Mouse (Mus musculus): ENCODE data around the gene Zfp583. TPM values are rescaled to one million over a fixed set of nuclear protein-coding genes. Genes with fewer than 3 reads are reported as not detected.
"Not testable (repeated sequence)": the region's sequence is repeated elsewhere in the genome, so short reads cannot be mapped to it uniquely, and the experiment has no call there.

The Zfp583 gene
- 0.36 and 0.45 TPM in 2 replicates for polyA plus RNA-seq (2012; rRNA removed)

DNA sequence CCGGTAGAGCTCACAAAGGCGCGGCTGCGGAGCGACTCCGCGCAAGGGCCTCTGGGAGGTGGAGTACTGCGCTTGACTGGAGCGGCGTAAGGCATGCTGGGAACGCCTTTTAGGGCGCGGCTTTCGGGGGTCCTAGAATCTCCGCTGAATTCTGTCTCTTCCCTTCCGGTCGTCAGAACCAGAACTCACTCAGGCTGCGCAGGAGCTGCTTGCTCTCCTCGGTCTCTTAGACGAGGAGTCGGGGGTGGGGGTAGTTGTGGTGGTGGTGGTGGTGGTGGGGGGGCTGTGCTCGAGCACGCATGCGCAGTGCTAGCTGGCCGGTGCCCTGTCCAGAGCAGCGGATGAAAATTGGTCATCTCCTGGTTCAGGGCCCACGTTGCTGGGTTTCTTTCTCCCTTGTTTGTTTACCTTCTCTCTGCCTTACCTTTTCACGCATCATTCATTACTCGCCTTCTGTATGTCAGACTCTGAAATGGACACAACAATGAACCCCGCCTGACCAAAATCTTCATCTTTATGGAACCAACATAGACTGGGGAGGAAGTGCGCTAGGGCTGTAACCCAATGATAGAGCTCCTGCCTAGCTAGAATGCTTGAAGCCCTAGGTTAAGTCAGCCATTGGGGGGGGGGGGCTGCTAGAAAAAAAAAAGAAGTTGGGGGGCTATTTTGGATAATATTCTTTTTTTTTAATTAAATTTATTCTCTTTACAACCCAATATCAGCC, at the start of gene Zfp583:
Gene Zfp583, minus strand, starts transcription at position 53 of the 724 bp plus-strand sequence.
- Histone ChIP-seq H3K36me3 (ENCODE audit: control insufficient read depth, insufficient read depth, low read length) (no peaks in the 10 kb centered on the region), H3K27ac (ENCODE audit: insufficient read depth, low read depth, low read length) (no peak within 1 kb of the TSS), H3K27me3 (replicated peaks; ENCODE audit: control insufficient read depth, insufficient read depth, low read length) (no peaks in the 10 kb centered on the region), H3K4me1 (ENCODE audit: control insufficient read depth, insufficient read depth, low read length) (no peaks in the 10 kb centered on the region), H3K4me3 (ENCODE audit: insufficient read depth, low read depth, low read length) (peak within 1 kb of the TSS; percentile 66)
- TF ChIP-seq POLR2A (IDR thresholded peaks at IDR 0.05; ENCODE audit: low read depth, low read length) (no peak), CTCF (conservative IDR thresholded peaks at IDR 0.05; ENCODE audit: insufficient read depth, insufficient read length, low read depth, low read length) (no peak)
- DNase-seq: peak; percentile 85
- 6% methylated on average over 31 of the region's 31 CpGs for WGBS

DNA sequence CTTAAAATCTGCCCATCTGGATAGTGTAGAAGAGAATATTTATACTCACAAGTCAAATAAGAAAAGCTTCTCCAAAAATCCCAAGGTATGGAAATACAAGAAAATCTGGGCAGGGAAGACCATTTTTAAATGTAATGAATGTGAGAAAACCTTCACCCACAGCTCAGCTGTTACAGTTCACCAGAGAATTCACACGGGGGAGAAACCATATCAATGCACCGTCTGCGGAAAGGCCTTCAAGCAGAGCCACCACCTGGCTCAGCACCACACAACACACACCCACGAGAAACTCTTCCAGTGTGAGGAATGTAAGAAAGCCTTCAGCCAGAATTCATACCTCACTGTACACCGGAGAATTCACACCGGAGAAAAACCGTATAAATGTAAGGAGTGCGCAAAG, 47.4 kb upstream of the Zfp583 start:
- DNase-seq: no peak
- Histone ChIP-seq H3K27me3 (replicated peaks; ENCODE audit: control insufficient read depth, insufficient read depth, low read length) (no peaks in the 10 kb centered on the region), H3K4me3 (ENCODE audit: insufficient read depth, low read depth, low read length) (no peak overlapping the region), H3K4me1 (ENCODE audit: control insufficient read depth, insufficient read depth, low read length) (peaks cover under 1% of the 10 kb centered on the region), H3K36me3 (ENCODE audit: control insufficient read depth, insufficient read depth, low read length) (no peaks in the 10 kb centered on the region), H3K27ac (ENCODE audit: insufficient read depth, low read depth, low read length) (no peak overlapping the region)
- WGBS: 80% methylated on average over 8 of the region's 8 CpGs
- TF ChIP-seq POLR2A (IDR thresholded peaks at IDR 0.05; ENCODE audit: low read depth, low read length) (no peak), CTCF (conservative IDR thresholded peaks at IDR 0.05; ENCODE audit: insufficient read depth, insufficient read length, low read depth, low read length) (no peak)

DNA sequence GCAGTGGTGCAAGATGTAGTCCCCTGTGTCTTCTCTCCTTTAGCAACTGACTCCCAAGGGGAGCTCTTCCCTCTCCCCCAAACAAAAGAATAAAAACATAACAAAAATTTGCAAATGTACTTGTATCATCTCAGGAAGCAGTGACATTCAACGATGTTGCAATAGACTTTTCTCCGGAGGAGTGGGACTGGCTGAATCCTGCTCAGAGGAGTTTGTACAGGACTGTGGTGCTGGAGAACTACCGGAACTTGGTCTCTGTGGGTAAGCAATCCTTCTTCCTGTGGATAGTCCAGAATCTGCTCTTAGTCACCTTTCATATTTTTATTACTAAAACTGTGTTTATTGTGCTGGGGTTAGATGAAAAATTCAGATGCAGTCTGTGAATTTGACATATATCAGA, 41.9 kb upstream of the Zfp583 start:
- no peak overlapping the region for H3K4me3 ChIP-seq (ENCODE audit: insufficient read depth, low read depth, low read length)
- 80% methylated on average over 3 of the region's 3 CpGs for WGBS
- no peak overlapping the region for H3K27ac ChIP-seq (ENCODE audit: insufficient read depth, low read depth, low read length)
- no peak for DNase-seq
- no peaks in the 10 kb centered on the region; the same call in 1 of the 2 replicates for H3K36me3 ChIP-seq (ENCODE audit: control insufficient read depth, insufficient read depth, low read length)
- no peaks in the 10 kb centered on the region for H3K27me3 ChIP-seq (replicated peaks; ENCODE audit: control insufficient read depth, insufficient read depth, low read length)
- H3K4me1 ChIP-seq (ENCODE audit: control insufficient read depth, insufficient read depth, low read length): no peaks in the 10 kb centered on the region
- TF ChIP-seq POLR2A (IDR thresholded peaks at IDR 0.05; ENCODE audit: low read depth, low read length) (no peak), CTCF (conservative IDR thresholded peaks at IDR 0.05; ENCODE audit: insufficient read depth, insufficient read length, low read depth, low read length) (no peak)

DNA sequence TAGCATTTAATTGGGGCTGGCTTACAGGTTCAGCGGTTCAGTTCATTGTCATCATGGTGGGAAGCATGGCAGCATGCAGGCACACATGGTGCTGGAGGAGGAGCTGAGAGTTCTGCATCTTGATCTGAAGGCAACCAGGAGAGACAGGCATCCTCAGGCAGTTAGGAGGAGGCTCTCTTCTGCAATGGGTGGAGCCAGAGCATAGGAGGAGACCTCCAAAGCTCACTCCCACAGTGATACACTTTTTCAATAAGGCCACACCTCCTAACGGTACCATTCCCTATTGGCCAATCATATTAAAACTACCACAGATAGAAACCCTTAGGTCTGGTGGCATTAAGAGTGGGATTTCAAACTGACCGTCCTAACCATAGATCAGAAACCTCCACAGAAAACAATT, 38.4 kb upstream of the Zfp583 start:
- TF ChIP-seq CTCF (conservative IDR thresholded peaks at IDR 0.05; ENCODE audit: insufficient read depth, insufficient read length, low read depth, low read length): no peak
- Histone ChIP-seq H3K27me3 (replicated peaks; ENCODE audit: control insufficient read depth, insufficient read depth, low read length) (no peaks in the 10 kb centered on the region), H3K4me1 (ENCODE audit: control insufficient read depth, insufficient read depth, low read length) (no peaks in the 10 kb centered on the region), H3K4me3 (ENCODE audit: insufficient read depth, low read depth, low read length) (no peak overlapping the region), H3K27ac (ENCODE audit: insufficient read depth, low read depth, low read length) (no peak overlapping the region), H3K36me3 (ENCODE audit: control insufficient read depth, insufficient read depth, low read length) (no peaks in the 10 kb centered on the region; the same call in 1 of the 2 replicates)
- WGBS: 89% methylated on average over 3 of the region's 3 CpGs
- no peak for DNase-seq

DNA sequence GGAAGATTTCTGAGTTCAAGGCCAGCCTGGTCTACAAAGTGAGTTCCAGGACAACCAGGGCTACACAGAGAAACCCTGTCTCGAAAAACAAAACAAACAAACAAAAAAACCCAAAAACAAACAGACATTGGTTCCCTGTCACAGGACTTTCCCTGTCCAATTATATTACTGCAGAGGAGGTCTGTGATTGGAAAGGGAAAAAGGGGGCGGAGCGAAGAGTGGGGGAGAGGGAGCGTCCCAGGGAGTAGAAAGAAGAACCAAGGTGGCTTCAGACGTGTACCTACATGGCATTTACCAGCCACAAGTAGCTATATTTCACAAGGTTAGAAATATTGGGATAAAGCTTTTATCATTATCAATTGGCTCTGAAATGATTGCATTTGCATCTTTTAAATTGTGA, 37.1 kb upstream of the Zfp583 start:
- not testable (repeated sequence) for H3K27ac ChIP-seq (ENCODE audit: insufficient read depth, low read depth, low read length); H3K27me3 ChIP-seq (replicated peaks; ENCODE audit: control insufficient read depth, insufficient read depth, low read length); DNase-seq; H3K4me3 ChIP-seq (ENCODE audit: insufficient read depth, low read depth, low read length); H3K36me3 ChIP-seq (ENCODE audit: control insufficient read depth, insufficient read depth, low read length); H3K4me1 ChIP-seq (ENCODE audit: control insufficient read depth, insufficient read depth, low read length)
- WGBS: 84% methylated on average over 5 of the region's 5 CpGs

DNA sequence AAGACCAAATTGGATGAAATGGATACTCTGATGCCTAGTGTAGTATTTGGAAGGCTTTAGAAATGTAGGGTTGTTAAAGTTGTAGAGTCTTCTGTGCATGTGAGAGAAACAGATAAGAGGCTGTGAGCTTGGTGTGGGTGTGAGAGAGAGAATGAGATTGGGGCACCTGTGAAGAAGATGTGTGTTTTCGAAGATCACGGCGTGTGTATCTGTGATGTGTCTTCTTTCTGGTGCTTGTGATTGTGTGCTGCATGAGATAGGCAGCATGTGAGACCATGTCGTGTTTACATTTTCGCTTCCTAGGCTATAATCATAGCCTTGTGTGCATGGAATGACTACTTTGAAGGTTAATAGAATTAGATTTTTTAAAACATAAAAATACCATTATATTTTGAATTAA, 36.1 kb upstream of the Zfp583 start:
- no peak for TF ChIP-seq CTCF (conservative IDR thresholded peaks at IDR 0.05; ENCODE audit: insufficient read depth, insufficient read length, low read depth, low read length)
- no peak for TF ChIP-seq POLR2A (IDR thresholded peaks at IDR 0.05; ENCODE audit: low read depth, low read length)
- no peak overlapping the region for H3K4me3 ChIP-seq (ENCODE audit: insufficient read depth, low read depth, low read length)
- no peaks in the 10 kb centered on the region; the same call in 1 of the 2 replicates for H3K36me3 ChIP-seq (ENCODE audit: control insufficient read depth, insufficient read depth, low read length)
- H3K27me3 ChIP-seq (replicated peaks; ENCODE audit: control insufficient read depth, insufficient read depth, low read length): no peaks in the 10 kb centered on the region
- no peak overlapping the region for H3K27ac ChIP-seq (ENCODE audit: insufficient read depth, low read depth, low read length)
- DNase-seq: no peak
- 94% methylated on average over 5 of the region's 5 CpGs for WGBS
- peaks cover 6% of the 10 kb centered on the region for H3K4me1 ChIP-seq (ENCODE audit: control insufficient read depth, insufficient read depth, low read length)

DNA sequence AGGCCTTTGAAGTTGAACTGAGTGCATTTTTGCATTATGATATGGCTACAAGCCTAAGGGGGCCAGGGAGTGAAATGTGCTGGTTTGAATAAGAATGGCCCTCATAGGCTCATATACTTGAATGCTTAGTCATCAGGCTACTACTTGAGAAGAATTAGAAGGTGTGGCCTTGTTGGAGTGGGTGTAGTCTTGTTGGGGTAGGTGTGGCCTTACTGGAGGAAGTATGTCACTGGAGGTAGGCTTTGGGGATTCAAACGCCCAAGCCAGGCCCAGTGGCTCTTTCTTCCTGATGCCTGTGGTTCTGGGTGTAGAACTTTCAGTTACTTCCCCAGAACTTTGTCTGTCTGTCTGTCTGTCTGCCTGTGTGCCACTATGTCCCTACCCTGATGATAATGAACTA, 33.7 kb upstream of the Zfp583 start:
- H3K36me3 ChIP-seq (ENCODE audit: control insufficient read depth, insufficient read depth, low read length): no peaks in the 10 kb centered on the region
- 74% methylated on average over 1 of the region's 1 CpGs for WGBS
- H3K4me3 ChIP-seq (ENCODE audit: insufficient read depth, low read depth, low read length): no peak overlapping the region
- peaks cover 6% of the 10 kb centered on the region for H3K4me1 ChIP-seq (ENCODE audit: control insufficient read depth, insufficient read depth, low read length)
- DNase-seq: no peak
- no peaks in the 10 kb centered on the region for H3K27me3 ChIP-seq (replicated peaks; ENCODE audit: control insufficient read depth, insufficient read depth, low read length)
- H3K27ac ChIP-seq (ENCODE audit: insufficient read depth, low read depth, low read length): no peak overlapping the region
- TF ChIP-seq CTCF (conservative IDR thresholded peaks at IDR 0.05; ENCODE audit: insufficient read depth, insufficient read length, low read depth, low read length) (no peak), POLR2A (IDR thresholded peaks at IDR 0.05; ENCODE audit: low read depth, low read length) (no peak)

All from kidney, adult 2 months (tissue).